Comparison of ENCODE assay signal across 8 mouse cellular contexts in the genomic region with DNA sequence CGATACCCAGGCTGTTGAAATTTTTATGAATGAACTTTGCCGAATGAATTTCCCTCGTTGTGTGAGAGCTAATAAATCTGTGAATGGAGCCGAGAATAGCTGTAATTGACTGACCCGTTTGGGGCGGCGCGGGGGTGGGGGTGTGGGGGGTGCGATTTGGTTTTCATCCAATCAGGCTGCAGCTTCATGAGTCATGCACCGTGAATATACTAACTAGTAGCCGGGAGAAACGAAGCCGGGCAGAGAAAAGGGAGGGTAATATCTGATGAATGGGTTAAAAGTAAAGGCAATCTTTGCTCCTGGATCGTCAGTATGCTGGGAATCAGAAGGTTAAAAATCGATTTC. TPM values are rescaled to one million over a fixed set of nuclear protein-coding genes. Genes with fewer than 3 reads are reported as not detected.
DNase-seq lines count a peak whose midpoint lies in the region; ATAC-seq and TF ChIP-seq lines count a peak whose summit lies in the region.

Gene Shc4 (minus strand): TSS at position 63 of the 345 bp plus-strand sequence.

- H3K4me3 ChIP-seq in kidney, embryonic 16.5 days (ENCODE audit: low read length), result peak within 1 kb of the TSS; percentile 51
- H3K4me3 ChIP-seq in ES-E14 (ENCODE audit: insufficient read depth in 1 of 2, low read depth in 1 of 2, low read length in 2 of 2, poor library complexity in 1 of 2, severe bottlenecking in 1 of 2), result peak within 1 kb of the TSS; percentile 42 to 53
- H3K4me3 ChIP-seq in liver, embryonic 13.5 days (replicated peaks), result peak within 1 kb of the TSS; percentile 45

- no peaks in the 10 kb centered on the region for H3K9me3 ChIP-seq in kidney, embryonic 16.5 days (ENCODE audit: low read length)
- no peaks in the 10 kb centered on the region for H3K9me3 ChIP-seq in ES-E14 (ENCODE audit: control insufficient read depth, insufficient read depth, low read depth, low read length)
- H3K9me3 ChIP-seq in liver, embryonic 13.5 days (replicated peaks), result no peaks in the 10 kb centered on the region

- DNase-seq in kidney, postnatal 25 days, result no peak
- DNase-seq in ES-E14 (ENCODE audit: low read depth, low spot score), result no peak
- DNase-seq in heart, postnatal 4 days, result peak; percentile 49
- no peak for DNase-seq in liver, embryonic 13.5 days
- DNase-seq in yolk sac, embryonic 10.5 days (ENCODE audit: low spot score), result peak; percentile 47

- H3K27me3 ChIP-seq in kidney, embryonic 16.5 days (ENCODE audit: insufficient read depth, low read length), result peaks cover 32% of the 10 kb centered on the region
- H3K27me3 ChIP-seq in liver, embryonic 13.5 days, result peaks cover 91% of the 10 kb centered on the region

- peak within 1 kb of the TSS; percentile 51 for H3K9ac ChIP-seq in kidney, embryonic 16.5 days (replicated peaks; ENCODE audit: low read length)
- H3K9ac ChIP-seq in ES-E14 (ENCODE audit: insufficient read depth, low read depth, low read length, poor library complexity, severe bottlenecking), result no peak within 1 kb of the TSS
- H3K9ac ChIP-seq in liver, embryonic 13.5 days, result no peak within 1 kb of the TSS; the same call in 1 of the 2 replicates

- peak within 1 kb of the TSS; percentile 82 for H3K4me2 ChIP-seq in kidney, embryonic 16.5 days (replicated peaks; ENCODE audit: low read depth, low read length)
- peak within 1 kb of the TSS; percentile 68 for H3K4me2 ChIP-seq in liver, embryonic 13.5 days

- in situ Hi-C loops in ES-E14 (cut with MboI; ENCODE audit: low sequenced_read_pairs in 2 of 2, unreplicated experiment in 2 of 2), result no loop called here

- H3K27ac ChIP-seq in kidney, embryonic 16.5 days (ENCODE audit: low read length), result no peak within 1 kb of the TSS
- H3K27ac ChIP-seq in ES-E14 (ENCODE audit: insufficient read depth, low read depth, low read length, poor library complexity, severe bottlenecking), result no peak within 1 kb of the TSS
- H3K27ac ChIP-seq in liver, embryonic 13.5 days, result no peak within 1 kb of the TSS

- ATAC-seq in kidney, embryonic 16.5 days (ENCODE audit: low FRiP score, low TSS enrichment), result peak; percentile 80
- peak; percentile 37; the same call in 1 of the 2 replicates for ATAC-seq in common myeloid progenitor, adult 5-6 weeks (replicated peaks; ENCODE audit: low read depth, poor library complexity, severe bottlenecking)
- ATAC-seq in liver, embryonic 13.5 days (ENCODE audit: low read depth), result 0 out of 2 replicates have a peak, but pooled peaks have one; percentile 29
- ATAC-seq in megakaryocyte-erythroid progenitor cell, adult 5-6 weeks (replicated peaks; ENCODE audit: low FRiP score, low TSS enrichment, poor library complexity, severe bottlenecking), result no peak

- H3K36me3 ChIP-seq in kidney, embryonic 16.5 days (ENCODE audit: insufficient read depth, low read length), result no peaks in the 10 kb centered on the region
- H3K36me3 ChIP-seq in ES-E14 (ENCODE audit: control insufficient read depth, insufficient read depth, low read length, poor library complexity, severe bottlenecking), result no peaks in the 10 kb centered on the region
- no peaks in the 10 kb centered on the region for H3K36me3 ChIP-seq in liver, embryonic 13.5 days

- peaks cover 20% of the 10 kb centered on the region for H3K4me1 ChIP-seq in kidney, embryonic 16.5 days (ENCODE audit: insufficient read depth, low read length)
- peaks cover 0 to 11% of the 10 kb centered on the region in 2 experiments; a peak in 2 of 4 replicates for H3K4me1 ChIP-seq in ES-E14 (ENCODE audit: control insufficient read depth in 2 of 2, insufficient read depth in 2 of 2, low read length in 2 of 2, poor library complexity in 1 of 2)
- peaks cover 13% of the 10 kb centered on the region for H3K4me1 ChIP-seq in liver, embryonic 13.5 days (replicated peaks)

- under 1% methylated on average over 15 of the region's 15 CpGs for WGBS in kidney, embryonic 16.5 days
- WGBS in liver, embryonic 13.5 days (ENCODE audit: insufficient replicate concordance), result under 1% methylated on average over 15 of the region's 15 CpGs

TF ChIP-seq in ES-E14, 5 proteins besides CTCF, POLR2A, EP300 and RAD21:
- TF ChIP-seq MAFK (IDR thresholded peaks at IDR 0.05; ENCODE audit: insufficient read depth, low read depth, low read length) (no peak), HCFC1 (IDR thresholded peaks at IDR 0.05; ENCODE audit: borderline replicate concordance, insufficient read depth, low read length) (no peak), CHD2 (IDR thresholded peaks at IDR 0.05; ENCODE audit: low read depth, low read length) (no peak), ZNF384 (IDR thresholded peaks at IDR 0.05; ENCODE audit: low read depth, low read length) (no peak), ZC3H11A (IDR thresholded peaks at IDR 0.05; ENCODE audit: borderline replicate concordance, low read depth, low read length) (no peak)

RNA-seq across cellular contexts. Expression of gene Shc4, which starts in this region (rescaled TPM):
- 1.1 and 1.6 TPM in 2 replicates for polyA plus RNA-seq in kidney, embryonic 16.5 days (2015; fragmentation: Nextera tagmentation; extraction: Ambion mirVana)
- total RNA-seq in ES-E14 (2012; rRNA removed), result 0.79 and 1.1 TPM in 2 replicates
- 0.96 TPM in 1 of 2 replicates, not detected in the other for total RNA-seq in common myeloid progenitor, adult 5-6 weeks (2017)
- 1 to 10 TPM in 1 of 2 experiments, under 1 TPM in 1; 0.74 to 1.0 TPM for total RNA-seq in heart, postnatal 4 days (2021)
- polyA plus RNA-seq in liver, embryonic 13.5 days (2015; fragmentation: Nextera tagmentation; extraction: Ambion mirVana), result 0.73 and 1.0 TPM in 2 replicates
- total RNA-seq in megakaryocyte-erythroid progenitor cell, adult 5-6 weeks (2014; fragmentation: Nextera tagmentation), result 0.98 and 3.3 TPM in 2 replicates
- 1.0 and 1.2 TPM in 2 replicates for total RNA-seq in megakaryocyte-erythroid progenitor cell, adult 5-6 weeks (2017)

Comparison
In these comparisons a context has a peak if more than half of its experiments do, and no peak if none do; other contexts are left out.
1. Peak in ATAC-seq in common myeloid progenitor, adult 5-6 weeks; RNA of the gene not detected or under 1 TPM.
2. DNase-seq: peak in heart, postnatal 4 days (single experiment) and yolk sac, embryonic 10.5 days (single experiment); none in kidney, postnatal 25 days (0 of 2), ES-E14 (single experiment) and liver, embryonic 13.5 days (single experiment).
3. Peak in every context shown above with its lines, with median percentiles within 50 percentile points of each other: H3K4me3 ChIP-seq.